Mouse (Mus musculus) cerebellum, adult 11 months (tissue): Measurements from ENCODE around the gene Ubap1.

Experiments
- DNase-seq: peaks from one replicate; pipeline ENCODE4 v3.0.0; 2022

Gene Ubap1

DNA sequence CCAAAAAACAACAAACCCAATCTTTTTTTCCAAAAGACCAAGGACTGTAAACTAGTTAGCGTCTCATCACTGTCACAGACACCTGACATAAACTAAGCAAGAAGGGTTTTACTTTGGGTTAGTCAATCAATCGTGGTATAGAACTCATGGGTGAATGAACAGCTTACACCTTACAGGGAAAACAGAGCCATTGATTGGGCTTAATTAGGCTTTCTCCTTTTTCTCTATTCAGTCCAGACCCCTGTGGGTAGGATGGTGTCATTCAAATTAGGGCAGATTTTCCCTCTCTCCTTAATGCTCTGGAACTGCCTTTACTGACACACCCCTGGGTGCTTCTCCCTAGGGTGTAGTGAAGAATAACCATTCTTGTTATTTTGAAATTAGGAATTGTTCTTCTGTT is 8.4 kb downstream of the Ubap1 start:
- no peak for DNase-seq

GRCm38 (mm10) chr4:41358669-41359068 is 9.9 kb downstream of the Ubap1 start:
- no peak for DNase-seq

DNA sequence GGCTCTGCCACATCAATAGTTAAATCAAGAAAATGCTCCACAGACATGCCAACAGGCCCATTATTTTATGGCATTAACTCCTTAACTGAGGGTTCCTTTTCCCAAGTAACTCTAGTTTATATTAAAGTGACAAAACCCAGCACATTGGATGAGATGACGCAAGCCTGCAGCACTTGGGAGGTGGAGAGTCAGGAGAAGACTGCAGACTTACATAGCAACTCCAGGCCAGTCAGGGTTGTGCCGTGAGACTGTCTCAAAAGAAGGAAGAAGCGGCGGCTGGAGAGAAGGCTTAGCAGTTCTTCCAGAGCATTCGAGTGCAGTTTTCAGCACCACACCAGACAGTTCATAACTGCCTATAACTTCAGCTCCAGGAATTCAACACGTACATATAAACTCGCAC is 10.6 kb downstream of the Ubap1 start:
- no peak for DNase-seq

DNA sequence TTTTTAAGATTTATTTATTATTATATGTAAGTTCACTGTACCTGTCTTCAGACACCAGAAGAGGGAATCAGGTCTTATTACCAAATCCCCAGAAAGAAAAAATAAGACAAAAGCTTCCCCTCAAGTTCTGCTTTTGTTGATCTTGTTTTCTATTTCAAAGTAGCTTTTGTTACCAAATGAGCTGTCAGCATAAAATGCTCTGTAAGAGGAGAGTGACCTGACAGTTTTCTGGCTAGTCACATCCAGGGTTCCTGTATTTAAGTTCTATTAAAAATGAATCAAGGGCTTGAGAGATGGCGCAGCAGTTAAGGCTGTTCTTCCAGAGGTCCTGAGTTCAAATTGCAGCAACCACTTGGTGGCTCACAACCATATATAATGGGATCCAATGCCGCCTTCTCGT is 12.3 kb downstream of the Ubap1 start:
- DNase-seq = no peak

DNA sequence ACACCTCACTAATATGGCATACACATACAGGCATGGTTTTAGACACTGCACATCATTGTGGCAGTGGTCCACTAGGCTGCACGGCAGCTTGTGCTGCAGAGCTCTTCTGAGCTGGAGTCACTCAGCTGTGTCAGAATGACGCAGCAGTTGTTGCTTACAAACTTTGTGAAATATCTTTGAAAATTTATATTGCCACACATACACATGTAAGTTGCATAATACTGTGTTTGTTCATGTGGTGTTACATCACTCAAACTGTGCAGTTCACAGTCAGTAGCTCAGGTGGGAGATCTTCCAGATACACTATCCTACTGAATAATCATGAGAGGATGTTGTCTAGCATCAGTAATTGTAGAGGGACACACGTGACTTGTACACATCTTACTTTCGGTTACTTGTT is 19.4 kb downstream of the Ubap1 start:
- DNase-seq = no peak

GRCm38 (mm10) chr4:41369702-41370437 is 21.1 kb downstream of the Ubap1 start:
- no peak for DNase-seq

- DNase-seq = no peak
Measured at GRCm38 (mm10) chr4:41377567-41377966, 28.8 kb downstream of the Ubap1 start.

GRCm38 (mm10) chr4:41381213-41381950 is 32.6 kb downstream of the Ubap1 start:
- DNase-seq = no peak

DNA sequence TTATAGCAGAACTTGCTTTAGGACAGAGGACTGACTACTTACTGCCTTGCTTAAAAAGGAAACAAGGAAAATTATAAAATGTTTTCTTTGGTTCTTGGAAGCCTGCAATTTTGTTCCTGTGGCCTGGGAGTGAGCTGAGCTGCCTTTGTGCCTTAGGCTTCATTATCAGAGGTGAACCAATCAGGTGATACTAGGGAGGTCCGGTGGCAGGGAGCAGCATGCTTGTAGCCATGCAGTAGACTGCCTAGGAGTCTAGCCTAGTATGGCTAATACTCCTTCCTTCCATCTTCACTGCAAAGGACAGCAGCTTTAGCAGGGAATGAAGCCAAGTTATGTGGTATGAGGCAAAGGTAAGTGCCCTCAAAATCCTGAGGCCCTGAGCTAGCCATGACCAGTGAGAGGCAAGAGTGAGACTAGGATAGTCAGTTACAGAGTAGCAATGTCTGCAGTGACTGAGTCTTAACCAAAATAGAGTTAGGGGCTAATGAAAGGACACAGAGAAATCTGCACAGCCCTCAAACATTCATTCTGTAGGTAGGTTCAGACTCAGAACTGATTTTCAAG is 37.7 kb downstream of the Ubap1 start:
- no peak for DNase-seq

GRCm38 (mm10) chr4:41387755-41388469 is 39.1 kb downstream of the Ubap1 start:
- no peak for DNase-seq

GRCm38 (mm10) chr4:41388616-41389015 is 39.8 kb downstream of the Ubap1 start:
- no peak for DNase-seq

DNA sequence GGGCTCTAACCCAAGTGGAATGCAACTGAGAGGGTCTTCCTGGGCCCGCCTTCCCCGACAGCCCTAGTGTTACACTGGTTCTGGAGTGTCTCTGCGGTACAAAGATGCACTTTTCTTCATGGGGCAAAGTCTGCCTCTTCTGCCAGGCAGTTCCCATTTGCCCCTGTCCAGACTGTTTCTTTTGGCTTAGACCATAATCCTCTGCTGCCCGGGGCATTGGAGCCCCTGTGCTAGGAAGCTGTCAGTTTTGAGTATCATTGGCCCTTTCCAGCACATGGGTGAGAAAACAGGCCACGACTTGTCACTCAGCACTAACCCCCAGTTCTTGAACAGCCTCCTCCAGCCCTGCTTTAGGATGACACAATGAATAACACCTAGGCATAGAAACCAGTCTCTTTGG is 40.4 kb downstream of the Ubap1 start:
- no peak for DNase-seq

GRCm38 (mm10) chr4:41390122-41390521 is 41.3 kb downstream of the Ubap1 start:
- peak; percentile 72 for DNase-seq

- DNase-seq = no peak
Measured at GRCm38 (mm10) chr4:41391015-41391414, 42.2 kb downstream of the Ubap1 start.

GRCm38 (mm10) chr4:41394651-41395050 is 45.9 kb downstream of the Ubap1 start:
- no peak for DNase-seq

- no peak for DNase-seq
Measured at GRCm38 (mm10) chr4:41398353-41398752, 49.6 kb downstream of the Ubap1 start.

DNA sequence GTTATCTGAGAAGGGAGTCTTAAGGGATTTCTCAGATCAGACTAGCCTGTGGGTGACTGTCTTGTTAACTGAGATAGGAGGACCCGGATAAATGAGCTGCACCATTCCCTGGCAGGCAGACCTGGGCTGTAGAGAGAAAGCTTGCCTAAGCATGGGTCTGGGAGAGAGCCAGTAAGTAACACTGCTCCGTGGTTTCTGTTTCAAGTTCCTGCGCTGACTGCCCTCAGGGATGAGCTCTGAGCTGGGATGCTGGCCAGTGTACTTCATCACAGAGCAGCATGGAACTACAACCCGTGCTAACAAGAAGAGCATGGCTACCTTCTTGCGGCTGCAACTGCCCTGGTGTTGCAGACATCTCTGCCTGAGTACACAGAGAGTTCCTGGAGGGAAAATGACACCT is 51.1 kb downstream of the Ubap1 start:
- no peak for DNase-seq

DNA sequence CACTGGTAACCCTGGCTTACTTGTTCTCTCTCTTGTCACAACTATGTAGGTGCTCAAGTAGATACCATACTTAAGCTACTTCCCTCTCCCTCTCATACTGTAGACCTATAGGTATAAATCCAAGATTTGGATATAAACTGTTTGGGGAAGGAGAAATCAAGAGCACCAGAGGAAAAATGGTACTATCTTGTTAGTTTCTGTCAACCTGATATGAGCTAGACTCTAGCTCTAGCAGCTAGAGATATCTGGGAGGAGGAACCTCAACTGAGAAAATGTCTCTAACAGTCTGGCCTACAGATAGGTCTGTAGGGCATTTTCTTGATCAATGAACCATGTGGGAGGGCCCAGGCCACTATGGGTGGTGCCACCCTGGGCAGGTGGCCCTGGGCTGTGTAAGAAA is 52.4 kb downstream of the Ubap1 start:
- DNase-seq = no peak

- DNase-seq = no peak
Measured at GRCm38 (mm10) chr4:41401573-41401972, 52.8 kb downstream of the Ubap1 start.

DNA sequence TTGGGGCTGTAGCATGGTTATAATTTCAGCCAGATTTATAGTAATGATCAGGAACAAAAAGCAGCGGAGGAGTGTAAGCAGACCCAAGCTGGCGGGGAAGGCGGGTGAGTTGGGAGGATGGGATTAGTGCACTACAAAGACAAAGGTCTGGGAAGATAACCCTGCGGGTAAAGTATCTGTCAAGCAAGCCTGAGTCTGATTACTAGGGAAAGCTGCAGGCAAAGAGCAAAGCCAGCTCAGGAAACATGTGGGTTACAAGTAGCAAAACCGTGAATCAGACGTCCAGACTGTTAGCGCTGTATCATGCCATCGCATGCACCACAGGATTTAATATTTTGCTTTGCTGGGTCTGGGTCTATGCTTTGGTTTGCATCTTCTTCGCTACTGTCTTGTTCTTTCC is 57.8 kb downstream of the Ubap1 start:
- DNase-seq = no peak

- no peak for DNase-seq
Measured at GRCm38 (mm10) chr4:41407353-41407752, 58.6 kb downstream of the Ubap1 start.

GRCm38 (mm10) chr4:41409341-41409740 is 60.5 kb downstream of the Ubap1 start:
- no peak for DNase-seq

- DNase-seq = no peak
Measured at GRCm38 (mm10) chr4:41416966-41417365, 68.2 kb downstream of the Ubap1 start.

DNA sequence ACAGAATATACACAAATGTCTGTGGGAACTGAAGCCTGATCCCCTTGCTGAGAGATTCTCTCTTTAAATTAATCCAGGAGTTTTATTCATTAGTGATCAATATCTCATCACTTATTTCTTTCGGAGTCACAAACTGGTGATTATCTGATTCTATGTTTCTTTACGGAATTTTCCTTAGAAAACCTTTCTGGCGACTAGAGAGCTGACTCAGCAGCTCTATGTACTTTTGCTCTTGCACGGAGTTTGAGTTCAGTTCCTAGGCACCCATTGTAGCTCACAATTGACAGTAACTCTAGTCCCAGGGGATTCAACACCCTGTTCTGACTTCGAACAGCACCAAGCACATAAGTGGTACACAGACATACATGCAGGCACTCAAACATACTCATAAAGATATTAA is 90.1 kb downstream of the Ubap1 start:
- DNase-seq = no peak
